Mouse (Mus musculus) inflammation-experienced regulatory T-cells, adult 16 weeks (primary cell): ENCODE results near the gene Olfr1116. TPM values are rescaled to one million over a fixed set of nuclear protein-coding genes. Genes with fewer than 3 reads are reported as not detected.

Source experiments
- polyA plus RNA-seq: library from polyadenylated mRNA; unstranded; fragments of 100-300 nt; shearing (Covaris generic); gene quantifications from one replicate; pipeline ENCODE4 v1.2.1, GENCODE M21; 2017

Gene Olfr1116
- 0.02 TPM for polyA plus RNA-seq

DNA sequence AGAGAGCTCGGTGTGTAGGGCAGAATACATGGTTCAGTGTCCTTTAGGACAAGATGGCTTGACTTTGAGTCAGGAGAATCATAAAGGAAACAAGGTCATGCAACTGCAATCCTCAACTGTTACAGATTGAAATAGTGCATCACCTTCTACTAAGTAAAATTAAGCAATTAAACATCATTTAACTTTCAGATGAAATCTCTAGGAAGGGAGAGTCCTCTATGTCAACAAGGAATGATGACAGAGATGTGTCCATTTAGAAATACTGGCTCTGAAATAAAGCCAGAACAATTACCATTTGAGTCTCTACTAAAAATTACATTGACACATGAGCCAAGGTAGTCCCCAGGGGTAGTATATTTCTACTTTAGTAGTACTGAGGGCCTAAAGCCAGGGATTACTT is at the start of gene Olfr1116:
Olfr1116 (plus strand) TSS at position 301 of the 400 bp plus-strand sequence.

DNA sequence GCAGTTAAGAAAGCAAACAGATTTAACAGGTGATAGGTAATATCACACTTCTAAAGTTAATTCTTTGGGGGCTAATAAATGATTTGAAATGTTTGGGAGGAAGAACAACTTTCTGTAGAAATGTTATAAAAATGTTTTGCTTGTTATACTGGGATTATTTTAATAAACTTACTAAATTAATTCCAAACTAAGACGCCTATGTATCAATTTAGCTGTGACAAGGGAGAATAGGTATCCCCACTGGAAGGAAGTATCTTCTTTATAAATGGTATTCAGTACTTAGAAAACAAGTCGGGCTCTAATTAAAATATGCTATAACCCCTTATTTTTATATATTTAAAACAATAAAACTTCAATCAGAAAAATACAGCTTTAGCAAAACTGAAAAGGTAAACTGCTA is 19.6 kb upstream of the Olfr1116 start, which contains the start of gene Olfr1115:
Olfr1115 (plus strand) TSS at position 301 of the 400 bp plus-strand sequence.

DNA sequence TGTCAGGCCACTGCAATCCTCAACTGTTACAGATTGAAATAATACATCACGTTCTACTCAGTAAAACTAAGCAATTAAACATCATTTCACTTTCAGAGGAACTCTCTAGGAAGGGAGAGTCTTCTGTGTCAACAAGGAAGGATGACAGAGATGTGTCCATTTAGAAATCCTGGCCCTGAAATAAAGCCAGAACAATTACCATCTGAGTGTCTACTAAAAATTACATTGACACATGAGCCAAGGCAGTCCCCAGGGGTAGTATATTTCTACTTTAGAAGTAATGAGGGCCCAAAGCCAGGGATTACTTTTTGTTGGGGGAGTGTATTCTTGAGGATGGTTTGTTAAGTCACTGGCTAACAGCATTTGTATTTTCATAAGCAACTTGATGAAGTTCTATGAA is 39.9 kb downstream of the Olfr1116 start, which contains the start of gene Olfr1118:
Olfr1118 (plus strand) TSS at position 301 of the 400 bp plus-strand sequence.

Other genes starting within 250 kb of the Olfr1116 start
- gene Olfr1104, start 240.5 kb upstream of the Olfr1116 start, polyA plus RNA-seq = not detected
- gene Olfr1105, start 231.0 kb upstream of the Olfr1116 start, polyA plus RNA-seq = not detected
- gene Olfr1106, start 215.3 kb upstream of the Olfr1116 start, polyA plus RNA-seq = not detected
- not detected for gene Olfr1107, start 191.7 kb upstream of the Olfr1116 start, polyA plus RNA-seq
- gene Olfr1109, start 171.5 kb upstream of the Olfr1116 start, polyA plus RNA-seq = not detected
- not detected for gene Olfr259, start 153.0 kb upstream of the Olfr1116 start, polyA plus RNA-seq
- gene Olfr1110, start 127.2 kb upstream of the Olfr1116 start, polyA plus RNA-seq = not detected
- gene Olfr1111, start 114.9 kb upstream of the Olfr1116 start, polyA plus RNA-seq = not detected
- not detected for gene Olfr1112, start 79.7 kb upstream of the Olfr1116 start, polyA plus RNA-seq
- not detected for gene Olfr1113, start 58.6 kb upstream of the Olfr1116 start, polyA plus RNA-seq
- gene Olfr1115, start 19.5 kb upstream of the Olfr1116 start, polyA plus RNA-seq = not detected
- gene Olfr1118, start 40.0 kb downstream of the Olfr1116 start, polyA plus RNA-seq = not detected
- not detected for gene Olfr1120, start 87.3 kb downstream of the Olfr1116 start, polyA plus RNA-seq
- gene Olfr1121, start 102.4 kb downstream of the Olfr1116 start, polyA plus RNA-seq = not detected
- not detected for gene Olfr1122, start 118.3 kb downstream of the Olfr1116 start, polyA plus RNA-seq
- not detected for gene Olfr1123, start 149.1 kb downstream of the Olfr1116 start, polyA plus RNA-seq
- not detected for gene Olfr1124, start 162.7 kb downstream of the Olfr1116 start, polyA plus RNA-seq
- not detected for gene Olfr1126, start 186.4 kb downstream of the Olfr1116 start, polyA plus RNA-seq
- gene Pramel7, start 229.6 kb downstream of the Olfr1116 start, polyA plus RNA-seq = not detected
- gene Pramel6, start 239.0 kb downstream of the Olfr1116 start, polyA plus RNA-seq = not detected